Mouse (Mus musculus) embryonic facial prominence, embryonic 11.5 days (tissue): ENCODE measurements around the gene Tnnt2. TPM values are rescaled to one million over a fixed set of nuclear protein-coding genes. Genes with fewer than 3 reads are reported as not detected.

ENCODE experiments used
- ATAC-seq: fragments of 200-750 bp; cut with Nextera tagmentation; replicated peaks from 2 replicates; pipeline ENCODE4 v1.8.0; 2017; ENCODE audit warnings: low read depth; ENCODE audit not compliant: insufficient number of reproducible peaks, low FRiP score, low TSS enrichment
- DNase-seq: peaks from one replicate; pipeline ENCODE4 v3.0.0-alpha.2; 2015; ENCODE audit warnings: low spot score
- H3K27ac ChIP-seq: fragments of 300-500 bp; sonication (generic); replicated peaks from 2 replicates; pipeline ENCODE4 v1.5.1; 2014; ENCODE audit warnings: mild to moderate bottlenecking, low read depth, low read length, control low read depth
- H3K27me3 ChIP-seq: fragments of 300-500 bp; sonication (generic); 2 replicates; pipeline ENCODE4 v1.6.1; 2014; ENCODE audit warnings: mild to moderate bottlenecking, low read length, moderate library complexity, mixed read lengths; ENCODE audit not compliant: control insufficient read depth, insufficient read depth
- H3K36me3 ChIP-seq: fragments of 300-500 bp; sonication (generic); replicated peaks from 2 replicates; pipeline ENCODE4 v1.6.1; 2014; ENCODE audit warnings: low read depth, mild to moderate bottlenecking, low read length, moderate library complexity, mixed read lengths; ENCODE audit not compliant: control insufficient read depth, insufficient read depth
- H3K4me1 ChIP-seq: fragments of 300-500 bp; sonication (generic); 2 replicates; pipeline ENCODE4 v1.6.1; 2014; ENCODE audit warnings: low read length, mixed read lengths; ENCODE audit not compliant: control insufficient read depth, insufficient read depth
- H3K4me2 ChIP-seq: fragments of 300-500 bp; sonication (generic); 2 replicates; pipeline ENCODE4 v1.6.1; 2014; ENCODE audit warnings: low read depth, mild to moderate bottlenecking, control low read depth, low read length, moderate library complexity
- H3K4me3 ChIP-seq: fragments of 300-500 bp; sonication (generic); 2 replicates; pipeline ENCODE4 v1.5.1; 2014; ENCODE audit warnings: low read depth, low read length, control low read depth
- H3K9ac ChIP-seq: fragments of 300-500 bp; sonication (generic); replicated peaks from 2 replicates; pipeline ENCODE4 v1.6.1; 2014; ENCODE audit warnings: mild to moderate bottlenecking, control low read depth, low read length
- H3K9me3 ChIP-seq: fragments of 300-500 bp; sonication (generic); replicated peaks from 2 replicates; pipeline ENCODE4 v1.6.1; 2016; ENCODE audit warnings: mild to moderate bottlenecking, low read length, inconsistent platforms, mixed read lengths; ENCODE audit not compliant: control insufficient read depth
- WGBS: fragments of 180-500 bp; shearing (Covaris S2); extraction: QIAGEN DNeasy Blood & Tissue Kit; methylation state at CpG from one replicate; pipeline ENCODE4 v1.1.7; 2014; 5-methylcytosine and 5-hydroxymethylcytosine counted together
- polyA plus RNA-seq: library from polyadenylated mRNA; unstranded; fragments of >200 nt; fragmentation: Nextera tagmentation; extraction: Ambion mirVana; gene quantifications from 2 replicates; pipeline ENCODE4 v1.2.1, GENCODE M21; 2014

Gene Tnnt2
- polyA plus RNA-seq, 1 experiment from 2014 or later, result 14.1 TPM

GRCm38 (mm10) chr1:135846632-135847031 lies 10.5 kb downstream of the Tnnt2 start:
- no peaks in the 10 kb centered on the region; the same call in 1 of the 2 replicates for H3K4me1 ChIP-seq
- no peak overlapping the region for H3K27ac ChIP-seq
- H3K9me3 ChIP-seq, result no peaks in the 10 kb centered on the region
- 82% methylated on average over 5 of the region's 5 CpGs for WGBS
- no peaks in the 10 kb centered on the region for H3K36me3 ChIP-seq
- DNase-seq (no peak), ATAC-seq (no peak)
- no peak overlapping the region for H3K4me3 ChIP-seq
- H3K4me2 ChIP-seq, result no peak overlapping the region
- H3K9ac ChIP-seq, result no peak overlapping the region
- no peaks in the 10 kb centered on the region for H3K27me3 ChIP-seq

- H3K27ac ChIP-seq, result no peak overlapping the region
- no peak overlapping the region for H3K9ac ChIP-seq
- 30% methylated on average over 6 of the region's 6 CpGs for WGBS
- H3K4me2 ChIP-seq, result no peak overlapping the region
- no peaks in the 10 kb centered on the region for H3K36me3 ChIP-seq
- H3K9me3 ChIP-seq, result no peaks in the 10 kb centered on the region
- peak; percentile 75 for DNase-seq
- H3K4me3 ChIP-seq, result no peak overlapping the region
- no peaks in the 10 kb centered on the region for H3K27me3 ChIP-seq
- ATAC-seq, result no peak
- no peaks in the 10 kb centered on the region; the same call in 1 of the 2 replicates for H3K4me1 ChIP-seq
These were observed 11.0 kb downstream of the Tnnt2 start for GRCm38 (mm10) chr1:135847139-135847562.

- H3K36me3 ChIP-seq, result no peaks in the 10 kb centered on the region
- no peak for DNase-seq
- no peak overlapping the region for H3K9ac ChIP-seq
- H3K4me1 ChIP-seq, result no peaks in the 10 kb centered on the region; the same call in 1 of the 2 replicates
- no peak overlapping the region for H3K4me3 ChIP-seq
- no peak overlapping the region for H3K27ac ChIP-seq
- no peak overlapping the region for H3K4me2 ChIP-seq
- H3K27me3 ChIP-seq, result no peaks in the 10 kb centered on the region
- no peaks in the 10 kb centered on the region for H3K9me3 ChIP-seq
- WGBS, result 85% methylated on average over 17 of the region's 17 CpGs
- ATAC-seq, result no peak
These were observed 11.6 kb downstream of the Tnnt2 start for GRCm38 (mm10) chr1:135847611-135848351.

- H3K4me2 ChIP-seq, result no peak overlapping the region
- no peak for ATAC-seq
- H3K4me3 ChIP-seq, result no peak overlapping the region
- no peaks in the 10 kb centered on the region; the same call in 1 of the 2 replicates for H3K4me1 ChIP-seq
- H3K27me3 ChIP-seq, result no peaks in the 10 kb centered on the region
- H3K36me3 ChIP-seq, result no peaks in the 10 kb centered on the region
- no peaks in the 10 kb centered on the region for H3K9me3 ChIP-seq
- H3K27ac ChIP-seq, result no peak overlapping the region
- WGBS, result 64% methylated on average over 12 of the region's 12 CpGs
- DNase-seq, result peak; percentile 22
- H3K9ac ChIP-seq, result no peak overlapping the region
These were observed 14.8 kb downstream of the Tnnt2 start for GRCm38 (mm10) chr1:135850722-135851512.

GRCm38 (mm10) chr1:135852044-135852756 lies 16.0 kb downstream of the Tnnt2 start:
- no peak for ATAC-seq

GRCm38 (mm10) chr1:135853200-135853599 lies 17.0 kb downstream of the Tnnt2 start:
- H3K27me3 ChIP-seq, result no peaks in the 10 kb centered on the region
- no peaks in the 10 kb centered on the region for H3K36me3 ChIP-seq
- H3K27ac ChIP-seq, result no peak overlapping the region
- no peak for DNase-seq
- 90% methylated on average over 4 of the region's 4 CpGs for WGBS
- H3K9ac ChIP-seq, result no peak overlapping the region
- ATAC-seq, result no peak
- no peak overlapping the region for H3K4me3 ChIP-seq
- H3K9me3 ChIP-seq, result no peaks in the 10 kb centered on the region
- no peaks in the 10 kb centered on the region; the same call in 1 of the 2 replicates for H3K4me1 ChIP-seq
- H3K4me2 ChIP-seq, result no peak overlapping the region

More at GRCm38 (mm10) chr1:135852044-135852756, 16.0 kb downstream of the Tnnt2 start:
- no peak overlapping the region for H3K4me3 ChIP-seq
- DNase-seq, result no peak
- H3K36me3 ChIP-seq, result no peaks in the 10 kb centered on the region
- no peak overlapping the region for H3K9ac ChIP-seq
- no peaks in the 10 kb centered on the region for H3K9me3 ChIP-seq
- no peaks in the 10 kb centered on the region; the same call in 1 of the 2 replicates for H3K4me1 ChIP-seq
- no peak overlapping the region for H3K4me2 ChIP-seq
- no peaks in the 10 kb centered on the region for H3K27me3 ChIP-seq
- 48% methylated on average over 13 of the region's 13 CpGs for WGBS
- no peak overlapping the region for H3K27ac ChIP-seq

- H3K4me2 ChIP-seq, result no peak overlapping the region
- no peak overlapping the region for H3K4me3 ChIP-seq
- no peaks in the 10 kb centered on the region for H3K27me3 ChIP-seq
- H3K27ac ChIP-seq, result no peak overlapping the region
- no peaks in the 10 kb centered on the region for H3K36me3 ChIP-seq
- H3K4me1 ChIP-seq, result no peaks in the 10 kb centered on the region; the same call in 1 of the 2 replicates
- H3K9me3 ChIP-seq, result no peaks in the 10 kb centered on the region
- WGBS, result 81% methylated on average over 6 of the region's 6 CpGs
- DNase-seq, result no peak
- H3K9ac ChIP-seq, result no peak overlapping the region
- ATAC-seq, result no peak
These were observed 18.6 kb downstream of the Tnnt2 start for GRCm38 (mm10) chr1:135854591-135855343.
